Mouse (Mus musculus) hindbrain, embryonic 10.5 days (tissue): ENCODE measurements around the gene 1700088E04Rik. TPM values are rescaled to one million over a fixed set of nuclear protein-coding genes. Genes with fewer than 3 reads are reported as not detected.

Experiments used
- DNase-seq: peaks from one replicate; pipeline ENCODE4 v3.0.0-alpha.2; 2017; ENCODE audit warnings: low spot score
- H3K27ac ChIP-seq: fragments of 300-500 bp; sonication (generic); 2 replicates; pipeline ENCODE4 v1.5.1; 2016; ENCODE audit warnings: mild to moderate bottlenecking, moderate library complexity
- H3K27me3 ChIP-seq: fragments of 300-500 bp; sonication (generic); 2 replicates; pipeline ENCODE4 v1.6.1; 2016; ENCODE audit warnings: mild to moderate bottlenecking; ENCODE audit not compliant: poor library complexity, insufficient read depth, severe bottlenecking
- H3K36me3 ChIP-seq: fragments of 300-500 bp; sonication (generic); 2 replicates; pipeline ENCODE4 v1.6.1; 2016; ENCODE audit warnings: mild to moderate bottlenecking, moderate library complexity
- H3K4me1 ChIP-seq: fragments of 300-500 bp; sonication (generic); replicated peaks from 2 replicates; pipeline ENCODE4 v1.6.1; 2016; ENCODE audit warnings: mild to moderate bottlenecking
- H3K4me3 ChIP-seq: fragments of 300-500 bp; sonication (generic); 2 replicates; pipeline ENCODE4 v1.5.1; 2016; ENCODE audit warnings: mild to moderate bottlenecking, moderate library complexity
- H3K9me3 ChIP-seq: fragments of 300-500 bp; sonication (generic); 2 replicates; pipeline ENCODE4 v1.6.1; 2016; ENCODE audit warnings: mild to moderate bottlenecking, moderate library complexity
- WGBS: fragments of 180-500 bp; shearing (Covaris S2); methylation state at CpG from one replicate; pipeline ENCODE4 v1.1.7; 2016; 5-methylcytosine and 5-hydroxymethylcytosine counted together
- polyA plus RNA-seq: library from polyadenylated mRNA; unstranded; fragments of >200 nt; fragmentation: Nextera tagmentation; extraction: Ambion mirVana; gene quantifications from 2 replicates; pipeline ENCODE4 v1.2.1, GENCODE M21; 2016

The 1700088E04Rik gene
- polyA plus RNA-seq, 1 experiment from 2014 or later = 16.1 TPM

GRCm38 (mm10) chr15:79108421-79109320, 32.4 kb downstream of the 1700088E04Rik start, which contains the start of gene Micall1:
Micall1 (plus strand) TSS chr15:79108898.
- Histone ChIP-seq H3K4me1 (peaks cover 45% of the 10 kb centered on the region), H3K27me3 (peaks cover 16% of the 10 kb centered on the region), H3K9me3 (no peaks in the 10 kb centered on the region), H3K27ac (peak within 1 kb of the TSS; percentile 94), H3K4me3 (peak within 1 kb of the TSS; percentile 91), H3K36me3 (peaks cover 6% of the 10 kb centered on the region)
- under 1% methylated on average over 82 of the region's 85 CpGs for WGBS
- peak; percentile 71 for DNase-seq

- H3K4me1 ChIP-seq = peaks cover 45% of the 10 kb centered on the region
- peaks cover 16% of the 10 kb centered on the region for H3K27me3 ChIP-seq
- peak overlapping the region; percentile 91 for H3K4me3 ChIP-seq
- no peaks in the 10 kb centered on the region for H3K9me3 ChIP-seq
- H3K27ac ChIP-seq = peak overlapping the region; percentile 94
- no peak for DNase-seq
- H3K36me3 ChIP-seq = peaks cover 4% of the 10 kb centered on the region
- WGBS = 26% methylated on average over 7 of the region's 7 CpGs
These were observed 33.1 kb downstream of the 1700088E04Rik start for GRCm38 (mm10) chr15:79107966-79108365.

GRCm38 (mm10) chr15:79105804-79106203, 35.2 kb downstream of the 1700088E04Rik start:
- Histone ChIP-seq H3K9me3 (no peaks in the 10 kb centered on the region), H3K4me3 (no peak overlapping the region), H3K36me3 (no peaks in the 10 kb centered on the region), H3K27ac (no peak overlapping the region), H3K4me1 (peaks cover 47% of the 10 kb centered on the region), H3K27me3 (peaks cover 12% of the 10 kb centered on the region)
- no peak for DNase-seq
- WGBS = 54% methylated on average over 2 of the region's 2 CpGs

- Histone ChIP-seq H3K9me3 (no peaks in the 10 kb centered on the region), H3K36me3 (no peaks in the 10 kb centered on the region), H3K4me1 (peaks cover 37% of the 10 kb centered on the region), H3K27ac (no peak overlapping the region), H3K4me3 (no peak overlapping the region), H3K27me3 (no peaks in the 10 kb centered on the region)
- no peak for DNase-seq
- 74% methylated on average over 10 of the region's 10 CpGs for WGBS
These were observed 37.8 kb downstream of the 1700088E04Rik start for GRCm38 (mm10) chr15:79103264-79103663.

GRCm38 (mm10) chr15:79101531-79101930, 39.5 kb downstream of the 1700088E04Rik start:
- no peak for DNase-seq
- no peak overlapping the region for H3K4me3 ChIP-seq
- 0 out of 2 replicates have a peak, but pooled peaks cover 2% of the 10 kb centered on the region for H3K36me3 ChIP-seq
- H3K27me3 ChIP-seq = no peaks in the 10 kb centered on the region
- no peaks in the 10 kb centered on the region for H3K9me3 ChIP-seq
- H3K4me1 ChIP-seq = peaks cover 44% of the 10 kb centered on the region
- H3K27ac ChIP-seq = 0 out of 2 replicates have a peak overlapping the region, but pooled peaks have one; percentile 45

GRCm38 (mm10) chr15:79100391-79100790, 40.7 kb downstream of the 1700088E04Rik start:
- WGBS = 75% methylated on average over 4 of the region's 4 CpGs
- Histone ChIP-seq H3K4me1 (peaks cover 42% of the 10 kb centered on the region), H3K4me3 (no peak overlapping the region), H3K9me3 (no peaks in the 10 kb centered on the region), H3K27ac (no peak overlapping the region), H3K27me3 (no peaks in the 10 kb centered on the region), H3K36me3 (peaks cover 13% of the 10 kb centered on the region)
- no peak for DNase-seq

GRCm38 (mm10) chr15:79099456-79099855, 41.6 kb downstream of the 1700088E04Rik start:
- no peaks in the 10 kb centered on the region for H3K27me3 ChIP-seq
- H3K27ac ChIP-seq = 0 out of 2 replicates have a peak overlapping the region, but pooled peaks have one; percentile 36
- no peak for DNase-seq
- 66% methylated on average over 4 of the region's 4 CpGs for WGBS
- peaks cover 42% of the 10 kb centered on the region for H3K4me1 ChIP-seq
- no peaks in the 10 kb centered on the region for H3K9me3 ChIP-seq
- no peak overlapping the region for H3K4me3 ChIP-seq
- peaks cover 23% of the 10 kb centered on the region for H3K36me3 ChIP-seq

GRCm38 (mm10) chr15:79098868-79099267, 42.2 kb downstream of the 1700088E04Rik start:
- WGBS = 59% methylated on average over 7 of the region's 7 CpGs
- Histone ChIP-seq H3K9me3 (no peaks in the 10 kb centered on the region), H3K4me1 (peaks cover 42% of the 10 kb centered on the region), H3K4me3 (no peak overlapping the region), H3K27me3 (no peaks in the 10 kb centered on the region), H3K36me3 (peaks cover 29% of the 10 kb centered on the region), H3K27ac (peak overlapping the region; percentile 36)
- no peak for DNase-seq

GRCm38 (mm10) chr15:79098220-79098619, 42.8 kb downstream of the 1700088E04Rik start:
- H3K4me1 ChIP-seq = peaks cover 42% of the 10 kb centered on the region
- peaks cover 35% of the 10 kb centered on the region for H3K36me3 ChIP-seq
- H3K27me3 ChIP-seq = no peaks in the 10 kb centered on the region
- H3K9me3 ChIP-seq = no peaks in the 10 kb centered on the region
- WGBS = 72% methylated on average over 5 of the region's 5 CpGs
- no peak for DNase-seq
- peak overlapping the region; percentile 50; the same call in 1 of the 2 replicates for H3K27ac ChIP-seq
- H3K4me3 ChIP-seq = no peak overlapping the region

GRCm38 (mm10) chr15:79097611-79098025, 43.4 kb downstream of the 1700088E04Rik start:
- Histone ChIP-seq H3K9me3 (no peaks in the 10 kb centered on the region), H3K4me3 (no peak overlapping the region), H3K4me1 (peaks cover 42% of the 10 kb centered on the region), H3K27ac (peak overlapping the region; percentile 25; the same call in 1 of the 2 replicates), H3K27me3 (no peaks in the 10 kb centered on the region), H3K36me3 (peaks cover 41% of the 10 kb centered on the region)
- 62% methylated on average over 6 of the region's 6 CpGs for WGBS
- DNase-seq = peak; percentile 30

GRCm38 (mm10) chr15:79097135-79097534, 43.9 kb downstream of the 1700088E04Rik start:
- WGBS = 48% methylated on average over 2 of the region's 2 CpGs
- peaks cover 46% of the 10 kb centered on the region for H3K36me3 ChIP-seq
- H3K27me3 ChIP-seq = no peaks in the 10 kb centered on the region
- peaks cover 42% of the 10 kb centered on the region for H3K4me1 ChIP-seq
- no peaks in the 10 kb centered on the region for H3K9me3 ChIP-seq
- DNase-seq = no peak
- H3K4me3 ChIP-seq = no peak overlapping the region
- peak overlapping the region; percentile 25; the same call in 1 of the 2 replicates for H3K27ac ChIP-seq

- Histone ChIP-seq H3K27ac (no peak overlapping the region), H3K4me1 (peaks cover 39% of the 10 kb centered on the region), H3K4me3 (no peak overlapping the region), H3K36me3 (peaks cover 52% of the 10 kb centered on the region), H3K9me3 (no peaks in the 10 kb centered on the region), H3K27me3 (no peaks in the 10 kb centered on the region)
- 66% methylated on average over 3 of the region's 3 CpGs for WGBS
- DNase-seq = no peak
These were observed 44.5 kb downstream of the 1700088E04Rik start for GRCm38 (mm10) chr15:79096556-79096955.

- no peak for DNase-seq
- H3K36me3 ChIP-seq = peaks cover 62% of the 10 kb centered on the region
- 90% methylated on average over 5 of the region's 5 CpGs for WGBS
These were observed 45.6 kb downstream of the 1700088E04Rik start for GRCm38 (mm10) chr15:79095483-79095882.

More at GRCm38 (mm10) chr15:79095483-79095882, 45.6 kb downstream of the 1700088E04Rik start:
- Histone ChIP-seq H3K9me3 (no peaks in the 10 kb centered on the region), H3K4me1 (peaks cover 32% of the 10 kb centered on the region), H3K27me3 (no peaks in the 10 kb centered on the region), H3K4me3 (no peak overlapping the region), H3K27ac (no peak overlapping the region)
